Mouse (Mus musculus) retina, postnatal 1 day (tissue): ENCODE results near the gene Vti1a.
A peak's percentile ranks its signal among the peaks of the same experiment; 100 is the strongest.

Experiments
- DNase-seq: peaks from one replicate; pipeline ENCODE4 v3.0.0-alpha.2; 2012

Vti1a gene

GRCm38 (mm10) chr19:55641891-55642290 lies 325.8 kb downstream of the Vti1a start:
- DNase-seq, result no peak

- peak; percentile 78 for DNase-seq
Measured at GRCm38 (mm10) chr19:55642361-55642760, 326.3 kb downstream of the Vti1a start.

GRCm38 (mm10) chr19:55643288-55643901 lies 327.3 kb downstream of the Vti1a start:
- DNase-seq, result peak; percentile 54

- DNase-seq, result no peak
Measured at GRCm38 (mm10) chr19:55643931-55644330, 327.8 kb downstream of the Vti1a start.

- no peak for DNase-seq
Measured at GRCm38 (mm10) chr19:55649363-55649762, 333.3 kb downstream of the Vti1a start.

- no peak for DNase-seq
Measured at GRCm38 (mm10) chr19:55651017-55651416, 334.9 kb downstream of the Vti1a start.

GRCm38 (mm10) chr19:55652693-55653265 lies 336.7 kb downstream of the Vti1a start:
- no peak for DNase-seq

- DNase-seq, result no peak
Measured at GRCm38 (mm10) chr19:55660165-55660564, 344.1 kb downstream of the Vti1a start.

- peak; percentile 55 for DNase-seq
Measured at GRCm38 (mm10) chr19:55662521-55663223, 346.6 kb downstream of the Vti1a start.

GRCm38 (mm10) chr19:55667787-55668186 lies 351.7 kb downstream of the Vti1a start:
- no peak for DNase-seq

GRCm38 (mm10) chr19:55668896-55669295 lies 352.8 kb downstream of the Vti1a start:
- DNase-seq, result peak; percentile 17
